Mouse (Mus musculus) C2C12 (cell line): ENCODE results near the gene Syncrip.
"Not testable (repeated sequence)": the region's sequence is repeated elsewhere in the genome, so short reads cannot be mapped to it uniquely, and the experiment has no call there.

Source experiments
- CEBPB ChIP-seq: IDR thresholded peaks from one replicate; pipeline ENCODE4 v1.6.1; 2011; ENCODE audit warnings: low read depth, mild to moderate bottlenecking, control low read depth, moderate library complexity
- CTCF ChIP-seq: IDR thresholded peaks from one replicate; pipeline ENCODE4 v1.5.1; 2011; ENCODE audit not compliant: control insufficient read depth, insufficient read depth, insufficient read length
- MAX ChIP-seq: IDR thresholded peaks from one replicate; pipeline ENCODE4 v1.6.1; 2011; ENCODE audit warnings: mild to moderate bottlenecking, control low read depth
- MYOD1 ChIP-seq: IDR thresholded peaks from one replicate; pipeline ENCODE4 v1.6.1; 2011; ENCODE audit warnings: low read depth; ENCODE audit not compliant: control insufficient read depth, insufficient read length
- MYOG ChIP-seq: IDR thresholded peaks from one replicate; pipeline ENCODE4 v1.6.1; 2011; ENCODE audit not compliant: control insufficient read depth, insufficient read length; ENCODE audit errors: extremely low read depth
- USF1 ChIP-seq: IDR thresholded peaks from one replicate; pipeline ENCODE4 v1.6.1; 2011; ENCODE audit warnings: low read depth, mild to moderate bottlenecking, control low read depth, moderate library complexity

DNA sequence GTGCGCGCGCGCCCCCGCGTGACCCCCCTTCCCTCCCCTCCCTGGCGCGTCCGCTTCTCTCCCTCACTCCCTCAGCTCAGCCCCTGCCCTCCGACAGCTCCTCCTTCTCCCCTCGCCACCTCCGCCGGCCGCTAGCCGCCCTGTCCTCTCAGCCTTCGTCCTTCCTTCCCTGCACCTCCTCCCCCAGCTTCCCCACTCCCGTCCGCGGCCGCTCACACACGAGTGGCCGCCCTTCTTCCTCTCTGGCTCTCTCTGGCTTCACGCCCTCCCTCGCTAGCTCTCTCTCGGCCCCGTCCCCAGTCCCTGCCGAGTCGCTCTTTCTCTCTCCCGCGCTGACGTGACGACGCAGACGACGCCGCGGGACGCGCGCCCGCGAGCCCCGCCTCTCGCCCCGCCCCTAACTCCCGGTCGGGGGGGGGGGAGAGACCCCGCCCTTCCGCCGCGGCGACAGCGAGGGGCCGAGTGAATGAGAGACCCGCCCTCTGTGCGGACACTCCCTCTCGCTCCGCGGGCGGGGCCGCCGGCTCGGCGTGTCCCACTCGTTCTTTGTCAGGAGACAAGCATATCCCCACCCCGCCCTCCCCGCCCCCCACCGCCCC, at the start of gene Syncrip:
- TF ChIP-seq CTCF, USF1, CEBPB, MYOG, MYOD1: not testable (repeated sequence)
- TF ChIP-seq MAX = peak; percentile 5
